Mouse (Mus musculus) megakaryocyte-erythroid progenitor cell, adult 5-6 weeks (primary cell): ENCODE data around the gene Cd80. TPM values are rescaled to one million over a fixed set of nuclear protein-coding genes. Genes with fewer than 3 reads are reported as not detected.

Source experiments
- ATAC-seq: replicated peaks from 2 replicates; pipeline ENCODE4 v1.8.0; 2016; ENCODE audit warnings: mild to moderate bottlenecking, inconsistent platforms; ENCODE audit not compliant: severe bottlenecking, poor library complexity, low FRiP score, low TSS enrichment
- total RNA-seq, 2 experiments: library from RNA; stranded (forward) in 1 of 2; stranded (reverse) in 1 of 2; fragments of 200-1000, 215-1000 nt in 1 of 2; fragments of >200 nt in 1 of 2; fragmentation: Nextera tagmentation in 1 of 2; gene quantifications; 2 replicates each; pipeline ENCODE4 v1.2.3; 2014 to 2017

Gene Cd80
- total RNA-seq (2014; fragmentation: Nextera tagmentation) (not detected in 2 replicates), total RNA-seq (2017) (not detected in 2 replicates)

GRCm38 (mm10) chr16:38455511-38456418 lies at the start of gene Cd80:
Gene Cd80, plus strand, starts transcription at chr16:38455561.
- ATAC-seq: no peak

DNA sequence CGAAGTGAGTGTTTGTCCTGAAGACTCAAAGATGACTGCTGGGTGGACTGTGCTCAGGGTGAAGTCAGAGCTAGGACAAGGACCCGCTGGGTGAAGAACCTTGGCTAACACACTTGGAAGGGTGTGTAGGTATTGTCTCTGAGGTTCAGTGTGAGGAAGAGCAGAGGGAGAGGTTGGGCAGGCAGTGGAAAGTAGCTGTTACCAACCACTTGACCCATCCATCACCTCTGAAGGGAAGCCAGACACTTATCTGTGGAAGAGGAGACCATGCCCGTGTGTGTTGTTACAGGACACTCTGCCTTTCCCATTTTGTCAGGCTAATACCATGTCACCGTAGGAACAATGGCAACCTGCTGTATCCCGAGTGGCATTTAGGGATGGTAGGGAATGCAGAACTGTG lies 49.1 kb upstream of the Cd80 start:
- ATAC-seq: no peak

GRCm38 (mm10) chr16:38406708-38407107 lies 48.7 kb upstream of the Cd80 start:
- no peak for ATAC-seq

DNA sequence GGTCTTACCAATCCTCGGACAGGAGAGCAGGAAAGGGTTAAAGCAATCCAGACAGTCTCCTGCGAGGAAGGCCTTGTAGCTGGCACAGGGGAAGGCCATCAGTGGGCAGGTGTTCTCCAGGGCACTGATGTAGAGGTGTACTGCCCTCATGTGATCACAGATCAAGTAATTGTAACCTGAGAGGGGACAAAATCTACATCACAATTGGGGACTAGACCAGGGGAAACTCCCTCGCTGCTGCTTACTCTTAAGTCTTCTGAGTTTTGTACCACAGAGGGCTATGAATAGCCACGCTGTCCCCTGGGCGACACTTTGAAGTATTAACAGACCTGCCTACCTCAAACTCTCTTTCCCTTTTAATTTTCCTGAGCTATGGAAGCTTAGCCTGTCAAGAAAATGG lies 47.8 kb upstream of the Cd80 start:
- ATAC-seq: no peak

GRCm38 (mm10) chr16:38408416-38408815 lies 46.9 kb upstream of the Cd80 start:
- no peak for ATAC-seq

GRCm38 (mm10) chr16:38414953-38415352 lies 40.4 kb upstream of the Cd80 start:
- ATAC-seq: no peak

GRCm38 (mm10) chr16:38425374-38425773 lies 30.0 kb upstream of the Cd80 start:
- no peak for ATAC-seq

DNA sequence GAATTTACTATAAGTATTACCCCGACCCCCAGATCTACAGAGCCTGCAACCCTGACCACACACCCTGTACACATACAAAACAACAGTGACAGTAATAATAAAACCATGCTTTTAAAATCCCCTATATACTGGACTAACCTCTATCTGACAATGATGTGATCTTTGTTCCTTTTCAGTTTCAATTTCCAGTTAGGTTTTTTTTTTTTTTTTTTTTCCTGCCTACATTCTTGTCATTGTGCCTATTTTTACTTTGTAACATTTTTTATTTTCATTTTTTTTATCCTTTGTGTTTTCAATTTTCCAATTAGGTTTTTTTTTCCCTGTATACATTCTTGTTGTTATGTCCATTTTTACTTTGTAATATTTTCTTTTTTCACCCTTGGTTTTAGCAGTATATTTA lies 29.6 kb upstream of the Cd80 start:
- no peak for ATAC-seq

DNA sequence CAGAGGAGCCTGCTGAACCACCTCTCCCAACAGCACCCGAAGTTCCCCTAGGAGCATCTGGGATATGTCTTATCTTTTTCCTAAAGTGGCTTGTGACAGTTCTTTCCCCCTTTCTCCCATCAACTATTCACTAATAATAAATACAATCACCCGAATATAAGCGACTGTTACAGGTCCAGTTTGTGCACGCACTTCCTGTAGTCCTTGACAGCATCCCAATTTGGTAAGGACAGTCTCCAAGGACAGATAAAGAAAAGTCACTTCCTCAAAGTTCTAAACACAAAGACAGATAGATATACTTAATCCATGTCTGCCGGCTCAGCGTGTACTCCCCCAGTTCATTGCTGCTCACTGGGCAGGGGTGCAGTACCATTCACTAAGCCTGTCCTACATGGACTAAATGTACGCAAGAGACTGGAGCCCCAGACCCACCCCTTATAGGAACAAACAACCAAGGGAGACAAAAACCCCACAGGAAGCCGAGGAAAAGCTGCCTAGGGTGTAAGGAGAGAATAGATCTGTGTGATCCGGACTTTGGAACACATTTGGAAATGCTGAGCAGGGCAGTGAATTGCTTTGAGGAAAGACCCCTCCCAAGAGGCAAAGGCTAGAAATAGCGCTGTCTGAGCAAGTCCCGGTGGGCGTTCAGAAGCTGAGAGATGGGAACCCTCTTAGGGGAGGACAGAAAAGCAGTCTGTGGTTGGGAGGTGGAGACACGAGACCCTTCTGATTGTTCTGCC lies 23.7 kb upstream of the Cd80 start:
- ATAC-seq: no peak

GRCm38 (mm10) chr16:38432498-38433425 lies 22.6 kb upstream of the Cd80 start, which contains the start of gene Pla1a:
Gene Pla1a, minus strand, starts transcription at chr16:38433145.
- no peak for ATAC-seq

GRCm38 (mm10) chr16:38433514-38433913 lies 21.8 kb upstream of the Cd80 start:
- ATAC-seq: no peak

DNA sequence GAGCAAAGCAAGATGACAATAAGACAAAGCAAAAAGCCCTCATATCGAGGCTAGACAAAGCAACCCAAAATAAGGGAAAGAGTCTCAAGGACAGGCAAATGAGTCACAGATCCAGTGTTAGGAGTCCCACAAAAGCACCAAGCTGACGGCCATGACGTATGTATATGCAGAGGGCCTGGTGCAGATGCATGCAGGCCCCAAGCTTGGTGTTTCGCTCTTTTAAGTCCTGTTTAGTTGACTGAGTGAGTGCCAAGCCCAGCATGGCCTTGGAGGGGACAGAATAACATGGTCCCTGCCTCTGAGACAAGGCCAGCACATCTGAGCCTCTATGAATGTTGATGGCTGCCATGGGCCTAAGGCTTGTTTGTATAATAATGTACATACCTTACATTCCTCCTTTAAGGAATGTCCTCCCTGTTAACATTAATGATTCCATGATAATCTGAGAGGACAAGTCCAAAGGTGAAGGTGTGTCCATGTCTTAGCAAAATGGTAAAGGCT lies 21.0 kb upstream of the Cd80 start:
- no peak for ATAC-seq

DNA sequence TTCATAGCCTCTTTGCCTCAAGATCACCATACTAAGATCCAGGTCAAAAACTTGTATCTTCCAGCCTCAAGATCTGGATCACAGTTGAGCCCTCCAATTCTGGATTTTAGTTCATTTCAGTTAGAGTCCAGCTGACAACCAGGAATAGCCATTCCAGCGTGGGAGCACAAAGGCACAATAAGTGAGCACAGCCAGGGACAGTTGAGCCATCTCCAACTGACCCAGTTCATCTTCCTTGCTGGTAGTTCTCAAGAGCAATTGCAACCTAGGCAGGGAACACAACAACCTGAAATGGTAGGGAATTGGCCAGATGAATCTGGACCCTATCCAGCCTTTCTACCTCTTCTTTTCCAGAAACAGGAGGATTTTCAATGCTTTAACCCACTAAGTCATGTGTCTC lies 16.2 kb upstream of the Cd80 start:
- ATAC-seq: no peak

DNA sequence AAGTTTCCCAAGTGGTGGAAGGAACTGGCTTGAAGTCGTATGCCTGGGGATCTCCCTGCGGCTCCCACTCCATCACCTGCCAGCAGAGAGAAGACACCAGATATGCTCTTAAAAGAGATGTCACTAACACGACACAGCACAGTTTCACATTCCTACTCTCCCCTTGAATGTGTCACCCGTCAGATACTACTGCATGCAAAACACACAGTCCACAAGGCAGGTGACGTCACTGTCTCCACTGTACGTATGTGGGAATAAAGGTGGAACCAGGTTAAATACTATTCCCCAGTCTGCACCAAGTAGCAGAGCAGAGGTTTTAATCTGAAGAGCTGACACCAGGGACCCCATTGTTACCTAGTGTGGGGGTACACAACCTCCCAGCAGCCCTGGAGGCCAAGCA lies 15.0 kb upstream of the Cd80 start:
- ATAC-seq: no peak

GRCm38 (mm10) chr16:38441611-38442010 lies 13.8 kb upstream of the Cd80 start:
- no peak for ATAC-seq

- ATAC-seq: no peak
Observed at GRCm38 (mm10) chr16:38442216-38442615, 13.1 kb upstream of the Cd80 start.

DNA sequence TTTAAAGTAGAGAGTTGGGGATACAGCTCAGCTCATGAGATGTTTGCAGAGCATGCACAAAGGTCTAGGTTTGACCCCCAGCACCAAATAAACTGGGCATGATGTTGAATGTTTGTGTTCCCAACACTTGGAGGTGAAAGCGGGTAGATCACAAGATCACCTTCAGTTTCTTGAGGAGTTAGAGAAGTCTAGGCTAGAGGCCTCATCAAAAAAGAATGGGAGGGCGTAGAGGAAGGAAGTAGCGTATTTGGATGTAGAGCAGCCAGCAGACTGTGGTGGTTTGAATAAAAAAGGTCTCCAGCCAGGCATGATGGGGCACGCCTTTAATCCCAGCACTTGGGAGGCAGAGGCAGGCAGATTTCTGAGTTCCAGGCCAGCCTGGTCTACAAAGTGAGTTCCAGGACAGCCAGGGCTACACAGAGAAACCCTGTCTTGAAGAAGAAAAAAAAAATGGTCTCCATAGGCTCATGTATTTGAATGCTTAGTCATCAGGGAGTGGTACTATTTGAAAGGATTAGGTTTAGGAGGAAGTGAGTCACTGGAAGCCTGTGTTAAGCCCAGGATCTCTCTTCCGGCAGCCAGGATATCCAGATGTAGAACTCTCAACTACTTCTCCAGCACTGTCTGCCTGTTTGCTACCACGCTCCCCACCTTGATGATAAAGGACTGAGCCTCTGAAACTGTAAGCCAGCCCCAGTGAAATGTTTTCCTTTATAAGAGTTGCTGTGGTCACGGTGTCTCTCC lies 11.5 kb upstream of the Cd80 start:
- ATAC-seq: no peak

DNA sequence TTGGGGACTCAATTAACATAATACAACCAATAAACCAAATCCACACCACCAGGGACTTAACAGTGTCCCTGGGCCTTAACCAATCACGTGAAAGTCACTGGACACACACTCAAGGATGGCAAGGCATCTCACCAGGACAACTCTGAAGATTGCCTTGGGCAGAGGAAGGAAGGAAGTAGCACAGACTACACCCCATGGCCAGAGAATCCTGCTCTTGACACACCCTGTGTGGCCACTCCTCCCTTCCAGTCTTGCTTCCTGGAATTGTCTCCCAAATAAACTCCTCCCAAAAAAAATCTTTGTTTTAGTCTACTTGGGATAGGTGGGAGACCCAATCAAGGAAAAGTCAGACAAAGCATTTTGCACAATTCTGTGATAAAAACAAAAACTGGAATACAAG lies 10.3 kb upstream of the Cd80 start:
- ATAC-seq: no peak

- no peak for ATAC-seq
Observed at GRCm38 (mm10) chr16:38445576-38445975, 9.8 kb upstream of the Cd80 start.
